Mouse (Mus musculus): ENCODE results near the gene Olfr1186. TPM values are rescaled to one million over a fixed set of nuclear protein-coding genes. Genes with fewer than 3 reads are reported as not detected.
"Not testable (repeated sequence)": the region's sequence is repeated elsewhere in the genome, so short reads cannot be mapped to it uniquely, and the experiment has no call there.

Olfr1186 gene
- total and polyA plus RNA-seq, 3 experiments, result not detected

DNA sequence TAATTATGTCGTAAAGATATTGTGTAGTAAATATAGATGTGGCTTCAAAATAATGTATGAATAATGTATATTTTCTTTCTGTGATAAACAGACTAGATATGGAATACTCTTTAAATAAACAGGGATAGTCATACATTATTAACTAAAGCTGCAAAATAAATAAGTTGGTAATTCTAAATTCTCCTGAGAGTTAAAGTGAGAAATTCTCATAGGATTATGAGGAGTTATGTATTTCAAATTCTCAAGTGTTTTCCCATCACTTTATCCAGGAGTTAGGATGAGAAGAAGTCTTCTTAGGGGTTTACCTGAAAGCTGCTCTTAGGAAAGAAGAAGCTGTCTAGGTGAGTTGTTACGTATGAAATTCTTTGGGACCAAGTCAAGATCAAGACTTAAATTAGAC is 38.3 kb downstream of the Olfr1186 start, which contains the start of gene Olfr1188:
Gene Olfr1188 (plus strand): TSS at position 301 of the 400 bp plus-strand sequence.
- H3K4me2 ChIP-seq (ENCODE audit: insufficient read depth, low read depth, poor library complexity, severe bottlenecking), result no peak within 1 kb of the TSS
- no peak within 1 kb of the TSS for H3K27ac ChIP-seq (ENCODE audit: insufficient read depth, low read depth)
- in situ Hi-C loops (cut with MboI; ENCODE audit: low pct_ligation_motif_present, low pct_unique_long_range_greater_than_20kb, low sequenced_read_pairs), result no loop called here
- H3K9ac ChIP-seq (ENCODE audit: insufficient read depth, low read depth), result no peak within 1 kb of the TSS
- H3K9me3 ChIP-seq (replicated peaks; ENCODE audit: low read length), result peaks cover 7% of the 10 kb centered on the region
- DNase-seq (ENCODE audit: extremely low read depth), result no peak
- H3K4me3 ChIP-seq (replicated peaks in 1 of 3; ENCODE audit: low read depth in 2 of 3, low read length in 2 of 3, poor library complexity in 1 of 3), result no peak within 1 kb of the TSS
- no peaks in the 10 kb centered on the region for H3K36me3 ChIP-seq (replicated peaks in 1 of 2; ENCODE audit: control insufficient read depth in 1 of 2, insufficient read depth in 1 of 2, low read length in 1 of 2)
- H3K4me1 ChIP-seq (ENCODE audit: control insufficient read depth in 1 of 2, insufficient read depth in 2 of 2), result no peaks in the 10 kb centered on the region
- no peaks in the 10 kb centered on the region for H3K27me3 ChIP-seq (replicated peaks)
- TF ChIP-seq E2F4 (IDR thresholded peaks at IDR 0.05; ENCODE audit: insufficient replicate concordance, low read depth, low read length), result no peak
- TF ChIP-seq SIN3A (IDR thresholded peaks at IDR 0.05; ENCODE audit: low read length), result no peak
- TF ChIP-seq CTCF (conservative IDR thresholded peaks at IDR 0.05 in 1 of 2, IDR thresholded peaks at IDR 0.05 in 1 of 2; ENCODE audit: low read depth in 2 of 2, low read length in 2 of 2), result no peak
- no peak for TF ChIP-seq USF1 (IDR thresholded peaks at IDR 0.05; ENCODE audit: low read depth, low read length)
- TF ChIP-seq HCFC1 (IDR thresholded peaks at IDR 0.05; ENCODE audit: low read depth, low read length), result no peak
- TF ChIP-seq IRF4 (IDR thresholded peaks at IDR 0.05; ENCODE audit: low read depth, low read length), result no peak
- TF ChIP-seq MYC (IDR thresholded peaks at IDR 0.05; ENCODE audit: low read depth, low read length), result no peak
- no peak for TF ChIP-seq POLR2A (IDR thresholded peaks at IDR 0.05; ENCODE audit: low read depth, low read length)
- TF ChIP-seq KAT2A (IDR thresholded peaks at IDR 0.05; ENCODE audit: insufficient replicate concordance, low read length), result no peak
- TF ChIP-seq JUN (IDR thresholded peaks at IDR 0.05; ENCODE audit: insufficient read depth, low read depth, low read length), result no peak
- TF ChIP-seq RCOR1 (conservative IDR thresholded peaks at IDR 0.05; ENCODE audit: low read depth, low read length), result no peak
- no peak for TF ChIP-seq MAZ (IDR thresholded peaks at IDR 0.05; ENCODE audit: low read depth, low read length)
- TF ChIP-seq CHD1 (IDR thresholded peaks at IDR 0.05; ENCODE audit: low read depth, low read length), result no peak
- no peak for TF ChIP-seq GABPA (IDR thresholded peaks at IDR 0.05; ENCODE audit: insufficient replicate concordance, low read depth, low read length)
- no peak for TF ChIP-seq USF2 (conservative IDR thresholded peaks at IDR 0.05; ENCODE audit: low read depth, low read length)
- TF ChIP-seq POLR2AphosphoS2 (IDR thresholded peaks at IDR 0.05; ENCODE audit: low read depth, low read length), result no peak
- TF ChIP-seq ZC3H11A (IDR thresholded peaks at IDR 0.05; ENCODE audit: low read depth, low read length), result no peak
- no peak for TF ChIP-seq JUND (conservative IDR thresholded peaks at IDR 0.05; ENCODE audit: low read depth, low read length)
- TF ChIP-seq BHLHE40 (IDR thresholded peaks at IDR 0.05; ENCODE audit: low read depth, low read length), result no peak
- no peak for TF ChIP-seq ELF1 (IDR thresholded peaks at IDR 0.05; ENCODE audit: low read depth, low read length)
- dilution Hi-C loops (cut with MboI; ENCODE audit: extremely low pct_ligation_motif_present, extremely low pct_unique_long_range_greater_than_20kb, low sequenced_read_pairs), result no loop called here
- H3K79me2 ChIP-seq (replicated peaks; ENCODE audit: control insufficient read depth, extremely low read depth, insufficient read depth, poor library complexity, severe bottlenecking), result no peaks in the 10 kb centered on the region

DNA sequence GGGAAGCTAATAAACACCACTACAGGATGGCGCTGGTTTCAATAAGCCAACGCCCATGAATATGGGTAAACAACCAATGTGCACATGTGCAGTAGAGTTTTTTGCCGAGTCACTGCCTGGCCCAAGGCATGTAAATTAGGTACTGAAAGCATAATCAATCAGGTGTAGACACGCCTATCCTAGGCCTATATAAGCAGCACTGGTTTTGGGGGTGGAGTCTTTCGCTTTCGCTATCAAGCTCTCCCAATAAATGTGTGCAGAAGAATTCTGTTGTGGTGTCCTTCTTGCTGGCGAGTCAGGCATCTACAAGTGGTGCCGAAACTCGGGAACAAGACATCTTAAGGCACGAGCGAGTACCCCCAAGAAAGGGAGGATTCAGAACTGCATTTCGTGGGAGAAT is 54.3 kb downstream of the Olfr1186 start:
- H3K27ac ChIP-seq (ENCODE audit: insufficient read depth, low read depth), result peak overlapping the region; percentile 45; the same call in 1 of the 2 replicates
- H3K9ac ChIP-seq (ENCODE audit: insufficient read depth, low read depth), result peak overlapping the region; percentile 66
- H3K9me3 ChIP-seq (replicated peaks; ENCODE audit: low read length), result peaks cover 14% of the 10 kb centered on the region
- peak; percentile 17; the same call in 1 of the 2 replicates for TF ChIP-seq MAFK (IDR thresholded peaks at IDR 0.05; ENCODE audit: insufficient replicate concordance, low read length)
- peak; percentile 77 for TF ChIP-seq TBP (conservative IDR thresholded peaks at IDR 0.05; ENCODE audit: low read depth, low read length)
- H3K4me3 ChIP-seq (replicated peaks in 1 of 3; ENCODE audit: low read depth in 2 of 3, low read length in 2 of 3, poor library complexity in 1 of 3), result peak overlapping the region in 2 of 3 experiments; percentile 26 to 56
- H3K4me1 ChIP-seq (ENCODE audit: control insufficient read depth in 1 of 2, insufficient read depth in 2 of 2); in situ Hi-C loops (cut with MboI; ENCODE audit: low pct_ligation_motif_present, low pct_unique_long_range_greater_than_20kb, low sequenced_read_pairs); dilution Hi-C loops (cut with MboI; ENCODE audit: extremely low pct_ligation_motif_present, extremely low pct_unique_long_range_greater_than_20kb, low sequenced_read_pairs); H3K79me2 ChIP-seq (replicated peaks; ENCODE audit: control insufficient read depth, extremely low read depth, insufficient read depth, poor library complexity, severe bottlenecking); DNase-seq (ENCODE audit: extremely low read depth); H3K27me3 ChIP-seq (replicated peaks); H3K36me3 ChIP-seq (replicated peaks in 1 of 2; ENCODE audit: control insufficient read depth in 1 of 2, insufficient read depth in 1 of 2, low read length in 1 of 2); H3K4me2 ChIP-seq (ENCODE audit: insufficient read depth, low read depth, poor library complexity, severe bottlenecking): not testable (repeated sequence)

Other genes starting within 250 kb of the Olfr1186 start
Only the 20 nearest of the 23 such genes appear.
- gene Olfr1174-ps, start 203.4 kb upstream of the Olfr1186 start, total RNA-seq (2012; rRNA removed), result not detected in 2 replicates
- gene Olfr1174-ps, start 203.4 kb upstream of the Olfr1186 start, total RNA-seq (2014; rRNA removed), result not detected in 2 replicates
- gene Olfr1174-ps, start 203.4 kb upstream of the Olfr1186 start, polyA plus RNA-seq (2012; ENCODE audit: insufficient read length, low read depth), result not detected in 2 replicates
- gene Olfr1175-ps, start 191.3 kb upstream of the Olfr1186 start, total RNA-seq (2012; rRNA removed), result not detected in 2 replicates
- not detected in 2 replicates for gene Olfr1175-ps, start 191.3 kb upstream of the Olfr1186 start, total RNA-seq (2014; rRNA removed)
- gene Olfr1175-ps, start 191.3 kb upstream of the Olfr1186 start, polyA plus RNA-seq (2012; ENCODE audit: insufficient read length, low read depth), result not detected in 2 replicates
- not detected in 2 replicates for gene Olfr1176, start 181.8 kb upstream of the Olfr1186 start, total RNA-seq (2012; rRNA removed)
- not detected in 2 replicates for gene Olfr1176, start 181.8 kb upstream of the Olfr1186 start, total RNA-seq (2014; rRNA removed)
- gene Olfr1176, start 181.8 kb upstream of the Olfr1186 start, polyA plus RNA-seq (2012; ENCODE audit: insufficient read length, low read depth), result not detected in 2 replicates
- gene Olfr1177-ps, start 172.1 kb upstream of the Olfr1186 start, total RNA-seq (2012; rRNA removed), result not detected in 2 replicates
- gene Olfr1177-ps, start 172.1 kb upstream of the Olfr1186 start, total RNA-seq (2014; rRNA removed), result not detected in 2 replicates
- not detected in 2 replicates for gene Olfr1177-ps, start 172.1 kb upstream of the Olfr1186 start, polyA plus RNA-seq (2012; ENCODE audit: insufficient read length, low read depth)
- not detected in 2 replicates for gene Olfr1178, start 131.5 kb upstream of the Olfr1186 start, total RNA-seq (2012; rRNA removed)
- not detected in 2 replicates for gene Olfr1178, start 131.5 kb upstream of the Olfr1186 start, total RNA-seq (2014; rRNA removed)
- 0.04 TPM in 1 of 2 replicates, not detected in the other for gene Olfr1178, start 131.5 kb upstream of the Olfr1186 start, polyA plus RNA-seq (2012; ENCODE audit: insufficient read length, low read depth)
- not detected in 2 replicates for gene Olfr1179, start 112.1 kb upstream of the Olfr1186 start, total RNA-seq (2012; rRNA removed)
- gene Olfr1179, start 112.1 kb upstream of the Olfr1186 start, total RNA-seq (2014; rRNA removed), result not detected in 2 replicates
- not detected in 2 replicates for gene Olfr1179, start 112.1 kb upstream of the Olfr1186 start, polyA plus RNA-seq (2012; ENCODE audit: insufficient read length, low read depth)
- not detected in 2 replicates for gene Olfr1180, start 99.4 kb upstream of the Olfr1186 start, total RNA-seq (2012; rRNA removed)
- gene Olfr1180, start 99.4 kb upstream of the Olfr1186 start, total RNA-seq (2014; rRNA removed), result not detected in 2 replicates
- not detected in 2 replicates for gene Olfr1180, start 99.4 kb upstream of the Olfr1186 start, polyA plus RNA-seq (2012; ENCODE audit: insufficient read length, low read depth)
- gene Olfr1181, start 92.4 kb upstream of the Olfr1186 start, total RNA-seq (2012; rRNA removed), result not detected in 2 replicates
- gene Olfr1181, start 92.4 kb upstream of the Olfr1186 start, total RNA-seq (2014; rRNA removed), result not detected in 2 replicates
- gene Olfr1181, start 92.4 kb upstream of the Olfr1186 start, polyA plus RNA-seq (2012; ENCODE audit: insufficient read length, low read depth), result not detected in 2 replicates
- not detected in 2 replicates for gene Gm13757, start 69.4 kb upstream of the Olfr1186 start, total RNA-seq (2012; rRNA removed)
- not detected in 2 replicates for gene Gm13757, start 69.4 kb upstream of the Olfr1186 start, total RNA-seq (2014; rRNA removed)
- not detected in 2 replicates for gene Gm13757, start 69.4 kb upstream of the Olfr1186 start, polyA plus RNA-seq (2012; ENCODE audit: insufficient read length, low read depth)
- not detected in 2 replicates for gene Olfr1183, start 63.7 kb upstream of the Olfr1186 start, total RNA-seq (2012; rRNA removed)
- not detected in 2 replicates for gene Olfr1183, start 63.7 kb upstream of the Olfr1186 start, total RNA-seq (2014; rRNA removed)
- gene Olfr1183, start 63.7 kb upstream of the Olfr1186 start, polyA plus RNA-seq (2012; ENCODE audit: insufficient read length, low read depth), result not detected in 2 replicates
- not detected in 2 replicates for gene Olfr1184, start 35.0 kb upstream of the Olfr1186 start, total RNA-seq (2012; rRNA removed)
- gene Olfr1184, start 35.0 kb upstream of the Olfr1186 start, total RNA-seq (2014; rRNA removed), result not detected in 2 replicates
- not detected in 2 replicates for gene Olfr1184, start 35.0 kb upstream of the Olfr1186 start, polyA plus RNA-seq (2012; ENCODE audit: insufficient read length, low read depth)
- gene Olfr1185-ps1, start 25.2 kb upstream of the Olfr1186 start, total RNA-seq (2012; rRNA removed), result not detected in 2 replicates
- not detected in 2 replicates for gene Olfr1185-ps1, start 25.2 kb upstream of the Olfr1186 start, total RNA-seq (2014; rRNA removed)
- gene Olfr1185-ps1, start 25.2 kb upstream of the Olfr1186 start, polyA plus RNA-seq (2012; ENCODE audit: insufficient read length, low read depth), result not detected in 2 replicates
- not detected in 2 replicates for gene Olfr1188, start 38.4 kb downstream of the Olfr1186 start, total RNA-seq (2012; rRNA removed)
- gene Olfr1188, start 38.4 kb downstream of the Olfr1186 start, total RNA-seq (2014; rRNA removed), result not detected in 2 replicates
- gene Olfr1188, start 38.4 kb downstream of the Olfr1186 start, polyA plus RNA-seq (2012; ENCODE audit: insufficient read length, low read depth), result not detected in 2 replicates
- not detected in 2 replicates for gene Olfr1189, start 67.9 kb downstream of the Olfr1186 start, total RNA-seq (2012; rRNA removed)
- not detected in 2 replicates for gene Olfr1189, start 67.9 kb downstream of the Olfr1186 start, total RNA-seq (2014; rRNA removed)
- gene Olfr1189, start 67.9 kb downstream of the Olfr1186 start, polyA plus RNA-seq (2012; ENCODE audit: insufficient read length, low read depth), result not detected in 2 replicates
- not detected in 2 replicates for gene Olfr1191-ps1, start 122.0 kb downstream of the Olfr1186 start, total RNA-seq (2012; rRNA removed)
- gene Olfr1191-ps1, start 122.0 kb downstream of the Olfr1186 start, total RNA-seq (2014; rRNA removed), result not detected in 2 replicates
- not detected in 2 replicates for gene Olfr1191-ps1, start 122.0 kb downstream of the Olfr1186 start, polyA plus RNA-seq (2012; ENCODE audit: insufficient read length, low read depth)
- gene Olfr1192-ps1, start 130.0 kb downstream of the Olfr1186 start, total RNA-seq (2012; rRNA removed), result not detected in 2 replicates
- not detected in 2 replicates for gene Olfr1192-ps1, start 130.0 kb downstream of the Olfr1186 start, total RNA-seq (2014; rRNA removed)
- not detected in 2 replicates for gene Olfr1192-ps1, start 130.0 kb downstream of the Olfr1186 start, polyA plus RNA-seq (2012; ENCODE audit: insufficient read length, low read depth)
- gene Olfr1193, start 157.1 kb downstream of the Olfr1186 start, total RNA-seq (2012; rRNA removed), result not detected in 2 replicates
- not detected in 2 replicates for gene Olfr1193, start 157.1 kb downstream of the Olfr1186 start, total RNA-seq (2014; rRNA removed)
- gene Olfr1193, start 157.1 kb downstream of the Olfr1186 start, polyA plus RNA-seq (2012; ENCODE audit: insufficient read length, low read depth), result not detected in 2 replicates
- gene Olfr1195, start 170.6 kb downstream of the Olfr1186 start, total RNA-seq (2012; rRNA removed), result not detected in 2 replicates
- gene Olfr1195, start 170.6 kb downstream of the Olfr1186 start, total RNA-seq (2014; rRNA removed), result not detected in 2 replicates
- not detected in 2 replicates for gene Olfr1195, start 170.6 kb downstream of the Olfr1186 start, polyA plus RNA-seq (2012; ENCODE audit: insufficient read length, low read depth)
- gene Olfr1196, start 186.0 kb downstream of the Olfr1186 start, total RNA-seq (2012; rRNA removed), result not detected in 2 replicates
- not detected in 2 replicates for gene Olfr1196, start 186.0 kb downstream of the Olfr1186 start, total RNA-seq (2014; rRNA removed)
- not detected in 2 replicates for gene Olfr1196, start 186.0 kb downstream of the Olfr1186 start, polyA plus RNA-seq (2012; ENCODE audit: insufficient read length, low read depth)
- gene Olfr1197, start 213.8 kb downstream of the Olfr1186 start, total RNA-seq (2012; rRNA removed), result not detected in 2 replicates
- not detected in 2 replicates for gene Olfr1197, start 213.8 kb downstream of the Olfr1186 start, total RNA-seq (2014; rRNA removed)
- gene Olfr1197, start 213.8 kb downstream of the Olfr1186 start, polyA plus RNA-seq (2012; ENCODE audit: insufficient read length, low read depth), result not detected in 2 replicates

All from CH12.LX (cell line).